Mouse (Mus musculus): ENCODE measurements around the gene Dlg2. TPM values are rescaled to one million over a fixed set of nuclear protein-coding genes. Genes with fewer than 3 reads are reported as not detected.

Dlg2 gene
- polyA plus RNA-seq, 1 experiment from 2014 or later = 14.2 TPM

GRCm38 (mm10) chr7:91591261-91592170, 1115.0 kb downstream of the Dlg2 start:
- H3K9ac ChIP-seq = no peak overlapping the region
- H3K27me3 ChIP-seq (replicated peaks) = no peaks in the 10 kb centered on the region
- no peak overlapping the region for H3K4me3 ChIP-seq
- H3K4me2 ChIP-seq = no peak overlapping the region
- no peaks in the 10 kb centered on the region for H3K9me3 ChIP-seq (replicated peaks)
- H3K27ac ChIP-seq (ENCODE audit: poor library complexity, severe bottlenecking) = no peak overlapping the region
- no peak for ATAC-seq (ENCODE audit: insufficient number of reproducible peaks, low FRiP score)
- 72% methylated on average over 5 of the region's 5 CpGs for WGBS
- no peaks in the 10 kb centered on the region for H3K36me3 ChIP-seq
- H3K4me1 ChIP-seq (replicated peaks) = no peaks in the 10 kb centered on the region

DNA sequence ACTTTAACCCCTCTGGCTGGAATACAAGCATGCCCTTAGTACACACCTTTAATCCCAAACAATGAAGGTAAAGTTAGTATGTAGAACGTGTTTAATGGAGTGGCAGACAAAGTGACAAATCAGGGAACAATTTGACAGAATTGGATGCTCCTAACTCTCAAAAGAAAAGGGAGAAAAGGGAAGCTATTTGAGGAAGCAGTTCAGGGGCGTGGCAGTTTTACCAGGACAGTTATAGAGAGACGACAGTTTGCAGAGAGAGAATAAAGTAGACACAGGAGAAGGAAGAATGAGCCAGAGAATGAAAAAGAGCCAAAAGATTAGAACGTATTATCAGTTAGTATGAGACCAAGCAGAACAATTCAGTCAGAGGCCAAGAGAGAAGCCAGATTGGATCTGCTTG, 1122.1 kb downstream of the Dlg2 start:
- H3K4me2 ChIP-seq = no peak overlapping the region
- no peaks in the 10 kb centered on the region for H3K4me1 ChIP-seq (replicated peaks)
- H3K36me3 ChIP-seq = no peaks in the 10 kb centered on the region
- no peaks in the 10 kb centered on the region for H3K27me3 ChIP-seq (replicated peaks)
- no peak overlapping the region for H3K9ac ChIP-seq
- no peak overlapping the region for H3K4me3 ChIP-seq
- no peak overlapping the region for H3K27ac ChIP-seq (ENCODE audit: poor library complexity, severe bottlenecking)
- no peak for ATAC-seq (ENCODE audit: insufficient number of reproducible peaks, low FRiP score)
- no peaks in the 10 kb centered on the region for H3K9me3 ChIP-seq (replicated peaks)
- 56% methylated on average over 4 of the region's 4 CpGs for WGBS

DNA sequence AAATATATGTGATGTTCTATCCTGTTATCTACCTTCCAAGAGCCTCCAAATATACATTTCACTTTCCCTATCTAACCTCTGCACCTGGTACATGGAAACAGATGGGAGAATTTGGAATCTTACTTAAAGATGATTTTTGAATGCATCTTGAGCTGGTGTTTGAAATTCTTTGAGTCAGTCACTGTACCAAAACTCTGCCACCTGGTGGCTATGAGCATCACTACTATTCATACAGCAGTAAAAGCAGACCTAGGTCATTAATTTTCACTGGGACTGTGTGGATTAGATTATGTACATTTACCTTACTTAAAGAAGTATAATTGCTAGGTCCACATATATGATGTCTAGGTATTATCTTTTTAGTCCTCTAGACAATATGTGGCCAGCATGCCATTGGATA, 1124.8 kb downstream of the Dlg2 start:
- H3K9ac ChIP-seq = no peak overlapping the region
- no peak overlapping the region for H3K4me3 ChIP-seq
- no peak overlapping the region for H3K4me2 ChIP-seq
- H3K9me3 ChIP-seq (replicated peaks) = no peaks in the 10 kb centered on the region
- H3K36me3 ChIP-seq = no peaks in the 10 kb centered on the region
- no peak overlapping the region for H3K27ac ChIP-seq (ENCODE audit: poor library complexity, severe bottlenecking)
- no peaks in the 10 kb centered on the region for H3K4me1 ChIP-seq (replicated peaks)
- H3K27me3 ChIP-seq (replicated peaks) = no peaks in the 10 kb centered on the region
- no peak for ATAC-seq (ENCODE audit: insufficient number of reproducible peaks, low FRiP score)

DNA sequence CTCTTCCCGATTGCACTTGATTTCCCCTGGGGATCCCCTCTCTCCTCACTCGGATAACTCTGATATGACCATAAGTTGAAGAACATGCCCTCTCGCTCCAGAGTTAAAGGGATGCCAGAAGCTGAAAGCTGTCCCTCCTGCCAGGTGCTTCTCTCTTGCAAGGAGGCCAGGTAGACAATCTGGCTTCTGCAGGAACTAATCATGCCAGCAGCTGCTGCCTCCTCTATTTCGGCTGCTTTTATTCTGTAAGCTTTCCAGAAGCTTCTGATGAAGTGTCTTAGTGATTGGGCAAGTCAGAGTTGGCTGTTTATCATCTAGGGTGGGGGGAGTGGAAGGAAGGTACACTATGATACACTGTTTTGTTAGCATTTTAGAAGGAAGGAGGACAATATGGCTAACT, 1127.1 kb downstream of the Dlg2 start:
- WGBS = 52% methylated on average over 4 of the region's 4 CpGs
- Histone ChIP-seq H3K9ac (no peak overlapping the region), H3K4me3 (no peak overlapping the region), H3K27me3 (replicated peaks) (no peaks in the 10 kb centered on the region), H3K4me2 (no peak overlapping the region), H3K27ac (ENCODE audit: poor library complexity, severe bottlenecking) (no peak overlapping the region), H3K9me3 (replicated peaks) (no peaks in the 10 kb centered on the region), H3K36me3 (no peaks in the 10 kb centered on the region), H3K4me1 (replicated peaks) (no peaks in the 10 kb centered on the region)
- no peak for ATAC-seq (ENCODE audit: insufficient number of reproducible peaks, low FRiP score)

DNA sequence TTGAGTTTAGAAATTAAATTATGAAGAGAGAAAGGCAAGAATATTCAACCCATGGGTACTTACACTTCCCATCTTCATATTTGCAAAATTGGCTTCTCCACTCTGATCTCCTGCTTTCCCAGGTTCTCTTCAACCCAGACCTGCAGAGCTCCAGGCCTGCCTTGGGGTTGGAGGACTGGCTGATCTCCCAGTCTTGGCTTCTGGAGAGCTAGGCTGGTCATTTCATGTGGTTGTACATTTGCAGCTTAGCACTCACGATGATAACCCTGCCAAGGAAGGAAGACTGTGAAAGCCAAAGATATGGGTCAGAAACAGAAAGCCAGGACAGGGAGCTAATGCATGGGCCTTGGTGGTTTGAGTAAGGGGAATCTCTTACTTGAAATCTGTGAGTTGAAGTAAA, 1176.6 kb downstream of the Dlg2 start:
- H3K27ac ChIP-seq (ENCODE audit: poor library complexity, severe bottlenecking) = no peak overlapping the region
- H3K4me1 ChIP-seq (replicated peaks) = no peaks in the 10 kb centered on the region
- WGBS = 47% methylated on average over 1 of the region's 1 CpGs
- H3K9ac ChIP-seq = no peak overlapping the region
- H3K4me2 ChIP-seq = no peak overlapping the region
- H3K27me3 ChIP-seq (replicated peaks) = no peaks in the 10 kb centered on the region
- H3K4me3 ChIP-seq = no peak overlapping the region
- no peaks in the 10 kb centered on the region for H3K9me3 ChIP-seq (replicated peaks)
- no peaks in the 10 kb centered on the region for H3K36me3 ChIP-seq
- no peak for ATAC-seq (ENCODE audit: insufficient number of reproducible peaks, low FRiP score)

GRCm38 (mm10) chr7:91659498-91659897, 1183.0 kb downstream of the Dlg2 start:
- no peaks in the 10 kb centered on the region for H3K9me3 ChIP-seq (replicated peaks)
- whole genome bisulfite sequencing = 65% methylated on average over 2 of the region's 2 CpGs
- H3K27me3 ChIP-seq (replicated peaks) = no peaks in the 10 kb centered on the region
- no peaks in the 10 kb centered on the region for H3K36me3 ChIP-seq
- H3K9ac ChIP-seq = no peak overlapping the region
- no peak overlapping the region for H3K27ac ChIP-seq (ENCODE audit: poor library complexity, severe bottlenecking)
- no peak overlapping the region for H3K4me3 ChIP-seq
- no peak overlapping the region for H3K4me2 ChIP-seq
- ATAC-seq (ENCODE audit: insufficient number of reproducible peaks, low FRiP score) = no peak
- H3K4me1 ChIP-seq (replicated peaks) = no peaks in the 10 kb centered on the region

DNA sequence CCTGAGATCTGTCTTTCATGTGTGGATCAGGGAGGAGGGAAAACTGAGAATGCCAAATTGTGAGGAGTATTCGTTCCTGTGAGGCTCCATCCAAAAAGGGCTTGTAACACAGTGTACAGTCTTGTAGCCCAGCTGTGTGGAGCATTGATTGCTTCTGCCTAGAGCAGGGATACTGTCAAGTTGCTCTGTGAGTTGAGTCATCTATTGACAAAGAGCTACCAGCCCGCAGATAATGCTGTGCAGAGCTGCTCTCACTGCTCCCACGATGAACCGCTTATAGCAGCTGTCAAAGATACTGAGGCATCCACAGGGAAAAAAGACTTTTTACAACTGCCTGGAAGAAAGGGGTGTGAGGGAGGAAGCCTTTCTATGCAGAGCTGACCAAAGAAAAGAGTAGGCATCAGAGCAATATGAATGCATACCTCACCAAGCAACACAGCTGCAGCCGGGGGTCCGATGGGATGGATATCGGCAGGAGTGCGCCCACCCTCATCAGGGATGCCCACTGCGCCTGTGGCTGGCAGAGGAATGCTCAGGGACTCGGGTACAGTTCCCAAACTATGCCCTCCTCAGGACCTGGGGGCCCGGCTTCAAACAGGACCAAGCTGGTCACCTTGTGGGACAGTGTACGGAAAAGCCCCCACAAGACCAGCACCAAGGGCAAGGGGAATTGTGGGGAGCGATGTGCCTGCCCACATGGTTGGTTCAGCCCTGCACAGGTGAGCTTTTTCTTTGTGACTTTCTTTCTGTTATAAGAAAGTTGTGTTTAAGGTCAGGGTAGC, 1196.0 kb downstream of the Dlg2 start:
- WGBS = 61% methylated on average over 13 of the region's 13 CpGs

GRCm38 (mm10) chr7:91674401-91674800, 1197.9 kb downstream of the Dlg2 start:
- no peak overlapping the region for H3K4me3 ChIP-seq
- H3K27me3 ChIP-seq (replicated peaks) = no peaks in the 10 kb centered on the region
- no peak for ATAC-seq (ENCODE audit: insufficient number of reproducible peaks, low FRiP score)
- no peaks in the 10 kb centered on the region for H3K36me3 ChIP-seq
- H3K9me3 ChIP-seq (replicated peaks) = no peaks in the 10 kb centered on the region
- no peak overlapping the region for H3K27ac ChIP-seq (ENCODE audit: poor library complexity, severe bottlenecking)
- H3K4me1 ChIP-seq (replicated peaks) = no peaks in the 10 kb centered on the region
- no peak overlapping the region for H3K4me2 ChIP-seq
- no peak overlapping the region for H3K9ac ChIP-seq

More for the DNA sequence above, 1196.0 kb downstream of the Dlg2 start:
- H3K4me1 ChIP-seq (replicated peaks) = no peaks in the 10 kb centered on the region
- no peak for ATAC-seq (ENCODE audit: insufficient number of reproducible peaks, low FRiP score)
- H3K36me3 ChIP-seq = no peaks in the 10 kb centered on the region
- no peaks in the 10 kb centered on the region for H3K27me3 ChIP-seq (replicated peaks)
- no peak overlapping the region for H3K4me2 ChIP-seq
- no peak overlapping the region for H3K4me3 ChIP-seq
- H3K27ac ChIP-seq (ENCODE audit: poor library complexity, severe bottlenecking) = no peak overlapping the region
- no peak overlapping the region for H3K9ac ChIP-seq
- H3K9me3 ChIP-seq (replicated peaks) = no peaks in the 10 kb centered on the region

DNA sequence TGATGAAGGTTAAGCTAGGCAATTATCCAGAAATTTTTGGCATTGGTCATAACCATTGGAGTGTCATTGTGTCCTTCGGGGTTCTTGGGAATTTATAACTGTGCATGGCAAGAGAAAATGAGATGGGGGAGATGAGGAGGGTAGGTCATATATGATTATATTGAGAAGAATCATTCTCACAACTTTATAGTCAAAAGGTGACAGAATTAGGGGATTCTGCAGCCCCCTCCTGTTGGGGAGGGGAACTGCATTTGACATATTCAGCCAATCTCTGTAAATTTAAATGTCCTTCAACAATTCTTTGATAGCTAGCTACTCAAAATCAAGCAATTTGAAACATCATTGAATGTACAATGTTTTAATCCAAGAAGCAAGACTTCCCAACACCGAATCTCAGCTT, 1201.5 kb downstream of the Dlg2 start:
- no peak for ATAC-seq (ENCODE audit: insufficient number of reproducible peaks, low FRiP score)
- Histone ChIP-seq H3K4me1 (replicated peaks) (no peaks in the 10 kb centered on the region), H3K36me3 (no peaks in the 10 kb centered on the region), H3K27ac (ENCODE audit: poor library complexity, severe bottlenecking) (no peak overlapping the region), H3K4me2 (no peak overlapping the region), H3K9me3 (replicated peaks) (no peaks in the 10 kb centered on the region), H3K27me3 (replicated peaks) (no peaks in the 10 kb centered on the region), H3K9ac (no peak overlapping the region), H3K4me3 (no peak overlapping the region)
- WGBS = 57% methylated on average over 2 of the region's 2 CpGs

DNA sequence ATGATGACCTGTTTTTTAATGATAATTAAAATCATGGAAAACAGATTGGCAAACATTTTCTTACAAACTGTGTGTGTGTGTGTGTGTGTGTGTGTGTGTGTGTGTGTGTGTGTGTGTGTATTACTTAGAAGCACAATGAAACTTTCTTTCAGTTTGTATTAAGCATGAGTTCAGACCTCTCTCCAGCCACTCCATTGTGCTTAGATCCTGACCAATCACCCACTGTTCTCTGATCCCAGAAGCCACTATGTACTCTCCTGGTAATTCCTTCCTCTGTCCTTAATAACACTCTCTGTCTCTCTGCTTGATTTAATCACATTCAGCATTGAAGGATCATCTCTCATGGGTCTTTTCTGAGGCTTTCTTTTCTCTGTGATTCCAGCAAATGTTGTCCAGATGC, 1211.5 kb downstream of the Dlg2 start:
- no peak overlapping the region for H3K27ac ChIP-seq (ENCODE audit: poor library complexity, severe bottlenecking)
- H3K4me1 ChIP-seq (replicated peaks) = no peaks in the 10 kb centered on the region
- H3K4me2 ChIP-seq = no peak overlapping the region
- H3K36me3 ChIP-seq = no peaks in the 10 kb centered on the region
- no peak overlapping the region for H3K4me3 ChIP-seq
- no peaks in the 10 kb centered on the region for H3K27me3 ChIP-seq (replicated peaks)
- no peak for ATAC-seq (ENCODE audit: insufficient number of reproducible peaks, low FRiP score)
- H3K9ac ChIP-seq = no peak overlapping the region
- no peaks in the 10 kb centered on the region for H3K9me3 ChIP-seq (replicated peaks)

GRCm38 (mm10) chr7:91689829-91690228, 1213.4 kb downstream of the Dlg2 start:
- Histone ChIP-seq H3K4me2 (no peak overlapping the region), H3K9me3 (replicated peaks) (no peaks in the 10 kb centered on the region), H3K27ac (ENCODE audit: poor library complexity, severe bottlenecking) (no peak overlapping the region), H3K4me1 (replicated peaks) (no peaks in the 10 kb centered on the region), H3K36me3 (no peaks in the 10 kb centered on the region), H3K4me3 (no peak overlapping the region), H3K27me3 (replicated peaks) (no peaks in the 10 kb centered on the region), H3K9ac (no peak overlapping the region)
- WGBS = 73% methylated on average over 2 of the region's 2 CpGs
- ATAC-seq (ENCODE audit: insufficient number of reproducible peaks, low FRiP score) = no peak
